Mouse (Mus musculus): ENCODE measurements around the gene Vps54.

- TF ChIP-seq TAL1 (IDR thresholded peaks at IDR 0.05; ENCODE audit: low read length) (no peak), GATA1 (IDR thresholded peaks at IDR 0.05; ENCODE audit: low read length) (no peak)
These were observed 3.3 kb upstream of the Vps54 start for GRCm38 (mm10) chr11:21235821-21236220.

All from erythroblast, embryonic 14.5 days (primary cell).